Mouse (Mus musculus) kidney, postnatal 14 days (tissue): ENCODE measurements around the gene Cdr2l.
"Not testable (repeated sequence)": the region's sequence is repeated elsewhere in the genome, so short reads cannot be mapped to it uniquely, and the experiment has no call there.

Experiments
- DNase-seq: peaks from one replicate; pipeline ENCODE4 v3.0.0; 2022; ENCODE audit warnings: mixed read lengths

Cdr2l gene

GRCm38 (mm10) chr11:115372015-115372414 is 9.7 kb upstream of the Cdr2l start:
- DNase-seq: no peak

- no peak for DNase-seq
Measured at GRCm38 (mm10) chr11:115372737-115373136, 9.0 kb upstream of the Cdr2l start.

DNA sequence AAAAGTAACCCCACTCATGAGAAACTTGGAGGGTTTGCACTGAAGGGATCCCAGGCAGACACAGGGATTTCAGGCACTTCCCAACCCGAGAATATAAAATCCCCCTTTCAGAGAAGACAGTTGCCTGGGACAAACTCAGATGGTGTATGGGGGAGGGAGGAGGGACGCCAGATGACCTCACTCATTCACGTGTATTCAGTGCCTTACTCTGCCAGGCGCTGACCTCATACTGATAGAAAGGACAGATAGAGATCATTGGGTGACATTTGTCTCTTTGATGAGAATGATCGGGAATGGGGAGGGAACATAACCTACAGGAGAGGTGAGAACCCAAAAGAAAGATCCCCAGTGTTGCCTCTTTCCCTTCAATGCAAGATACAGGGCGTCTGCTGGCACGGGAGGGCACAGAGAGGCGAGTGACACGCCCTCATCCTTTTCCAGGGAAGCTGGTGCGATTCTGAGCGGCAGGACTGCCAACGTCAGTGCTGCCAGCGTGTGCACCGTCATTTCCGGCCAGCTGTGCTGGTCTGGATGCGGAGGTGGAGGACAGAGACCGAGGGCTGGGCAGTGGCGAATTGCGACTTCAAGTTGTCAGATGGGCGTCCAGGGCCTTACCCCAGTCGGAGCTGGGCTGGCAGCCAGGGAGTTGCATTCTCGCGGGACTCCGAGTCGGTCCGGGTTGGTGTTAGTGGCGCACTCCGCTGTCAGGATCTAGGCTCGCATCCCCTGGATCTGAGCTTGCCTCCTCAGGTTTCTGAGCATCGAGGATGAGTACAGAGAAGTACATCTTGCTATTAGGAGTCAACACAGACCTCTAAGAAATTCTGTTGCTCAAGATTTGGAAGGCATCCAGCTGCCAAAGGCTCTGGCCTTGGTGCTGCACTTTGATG is 7.7 kb upstream of the Cdr2l start:
- DNase-seq: peak; percentile 70

DNA sequence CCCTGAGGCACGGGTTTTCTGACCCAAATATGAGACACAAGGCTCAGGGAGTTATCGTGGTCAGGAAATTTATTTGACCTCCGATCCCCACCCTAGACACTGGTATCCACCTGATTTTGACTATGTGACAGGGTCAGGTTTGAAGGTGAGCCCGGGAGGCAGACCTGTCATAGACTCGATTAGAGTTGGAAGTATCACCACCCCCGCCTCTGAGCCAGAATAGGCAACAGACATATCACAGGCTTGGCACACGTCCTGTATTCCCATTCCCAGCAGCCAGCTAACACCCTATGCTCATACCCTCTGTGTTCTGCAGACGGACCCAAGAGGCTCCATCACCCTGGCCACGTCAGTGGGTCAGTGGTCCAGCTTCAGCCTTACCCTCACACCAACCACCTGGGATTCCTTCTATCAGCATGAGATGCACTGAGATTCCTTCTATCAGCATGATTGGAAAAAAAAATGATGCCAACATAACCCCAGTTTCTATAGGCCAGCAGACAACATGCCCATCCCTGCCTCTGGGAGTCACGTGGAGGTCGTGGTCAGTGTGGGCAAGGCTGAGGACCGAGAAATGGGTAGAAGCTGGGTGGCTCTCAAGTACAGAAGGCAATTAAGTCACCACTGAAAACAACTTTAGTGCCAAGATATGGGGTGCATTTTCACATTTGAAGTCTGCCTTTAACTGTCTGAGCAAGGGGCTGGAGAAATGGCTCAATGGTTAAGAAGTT is 6.9 kb upstream of the Cdr2l start:
- no peak for DNase-seq

- DNase-seq: no peak
Measured at GRCm38 (mm10) chr11:115376722-115377121, 5.0 kb upstream of the Cdr2l start.

DNA sequence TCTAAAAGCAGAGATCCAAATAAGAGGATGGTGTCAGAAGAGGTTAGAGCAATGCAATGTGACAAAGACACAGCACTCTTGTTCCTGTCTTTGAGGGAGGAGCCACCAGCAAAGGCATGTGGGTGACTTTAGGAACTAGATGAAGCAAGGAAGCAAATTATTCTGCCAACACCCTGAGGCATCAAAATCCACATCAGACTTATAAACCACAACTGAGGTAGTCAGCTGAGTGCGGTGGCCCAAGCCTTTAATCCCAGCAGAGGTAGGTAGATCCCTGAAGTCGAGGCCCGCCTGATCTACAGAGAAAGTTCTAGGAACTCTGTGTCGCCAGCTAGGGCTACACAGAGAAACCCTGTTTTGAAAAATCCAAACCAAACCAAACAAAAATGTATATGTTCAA is 4.5 kb upstream of the Cdr2l start:
- DNase-seq: no peak

GRCm38 (mm10) chr11:115377854-115378253 is 3.9 kb upstream of the Cdr2l start:
- no peak for DNase-seq

- DNase-seq: no peak
Measured at GRCm38 (mm10) chr11:115381276-115381675, 440 bp upstream of the Cdr2l start.

DNA sequence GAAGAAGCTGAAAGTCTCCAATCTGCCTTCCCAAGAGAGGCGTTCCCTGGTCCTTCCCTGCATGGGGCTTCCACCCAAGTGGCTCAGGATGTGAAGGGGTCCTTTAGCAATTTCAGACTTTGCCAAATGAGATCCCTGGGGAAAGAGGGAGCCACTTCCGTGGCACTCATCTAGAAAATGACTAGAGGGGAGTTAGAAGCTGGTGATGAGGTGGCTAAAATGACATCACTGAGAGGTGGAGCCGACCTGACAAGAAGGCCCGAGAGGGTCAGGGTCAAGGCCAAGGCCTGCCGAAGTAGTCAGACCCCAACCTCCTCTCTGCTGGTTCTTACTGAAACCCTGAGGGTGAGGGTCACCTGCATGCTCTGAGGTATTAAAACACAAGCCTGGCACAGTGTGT is 1.2 kb downstream of the Cdr2l start:
- no peak for DNase-seq

DNA sequence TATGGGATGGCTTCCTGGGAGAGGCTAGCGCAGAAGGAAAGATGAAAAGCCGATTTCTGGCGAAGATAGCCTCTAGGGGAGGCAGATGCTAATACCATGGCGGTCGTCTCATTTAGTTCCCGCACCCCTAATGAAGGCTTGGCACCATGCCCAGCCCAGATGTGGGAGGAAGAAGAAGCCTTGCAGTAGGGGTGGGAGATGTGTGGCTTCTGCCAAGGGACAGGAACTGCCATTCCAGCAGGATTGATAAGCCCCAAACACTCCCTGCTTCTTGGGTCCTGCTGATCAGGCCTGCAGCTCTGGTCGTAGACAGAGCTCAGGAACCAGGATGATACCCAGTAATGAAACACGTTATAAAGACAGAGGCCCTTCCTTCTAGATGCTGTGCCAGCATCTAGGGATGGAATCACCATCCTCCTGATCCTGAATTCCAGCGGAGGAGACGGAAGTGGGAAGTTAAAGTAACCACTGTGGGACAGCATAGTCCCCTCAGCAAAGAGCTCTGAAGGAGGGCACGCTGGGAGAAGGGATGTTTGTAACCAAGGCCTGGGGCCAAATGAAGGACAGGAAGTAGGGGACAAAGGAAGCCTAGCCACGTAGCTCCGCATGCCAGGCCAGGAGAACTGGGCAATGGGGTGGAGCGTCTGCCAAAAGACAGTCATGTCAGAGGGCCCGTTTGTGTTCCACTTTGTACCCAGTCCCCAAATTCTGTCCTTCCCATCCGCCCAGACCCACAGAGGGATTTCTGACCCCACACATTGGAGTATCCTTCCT is 2.2 kb downstream of the Cdr2l start:
- DNase-seq: peak; percentile 49

GRCm38 (mm10) chr11:115384587-115384986 is 2.9 kb downstream of the Cdr2l start:
- DNase-seq: peak; percentile 54

DNA sequence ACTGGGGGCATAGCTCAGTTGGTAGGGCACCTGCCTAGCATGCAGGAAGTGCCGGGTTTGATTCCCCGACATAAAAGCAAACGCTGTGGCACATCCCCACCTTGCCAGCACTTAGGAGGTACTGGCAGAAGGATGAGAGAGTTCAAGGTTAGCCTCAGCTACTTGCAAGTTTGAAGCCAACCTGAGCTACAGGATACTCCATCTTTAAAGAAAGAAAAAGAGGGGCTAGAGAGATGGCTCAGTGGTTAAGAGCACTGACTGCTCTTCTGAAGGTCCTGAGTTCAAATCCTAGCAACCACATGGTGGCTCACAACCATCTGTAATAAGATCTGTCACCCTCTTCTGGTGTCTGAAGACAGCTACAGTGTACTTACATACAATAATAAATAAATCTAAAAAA is 5.1 kb downstream of the Cdr2l start:
- DNase-seq: not testable (repeated sequence)

DNA sequence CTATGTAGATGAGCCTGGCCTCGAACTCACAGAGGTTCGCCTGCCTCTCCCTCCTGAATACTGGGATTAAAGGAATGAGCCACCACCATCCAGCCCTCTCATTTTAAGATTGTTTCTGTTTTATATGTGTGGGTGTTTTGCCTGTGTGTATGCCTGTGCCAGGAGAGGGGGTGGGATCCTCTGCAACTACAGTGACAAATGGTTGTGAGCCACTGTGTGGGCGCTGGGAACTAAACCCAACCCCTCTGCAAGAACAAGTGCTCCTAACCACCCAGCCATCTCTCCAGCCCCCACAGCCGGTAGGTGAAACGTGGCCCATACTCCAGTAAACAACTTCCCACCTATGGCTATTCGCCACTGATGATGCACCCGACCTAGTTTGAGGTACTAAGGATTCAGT is 9.6 kb downstream of the Cdr2l start:
- no peak for DNase-seq

- DNase-seq: no peak
Measured at GRCm38 (mm10) chr11:115393721-115394325, 12.1 kb downstream of the Cdr2l start.

GRCm38 (mm10) chr11:115398085-115398484 is 16.4 kb downstream of the Cdr2l start:
- no peak for DNase-seq

- no peak for DNase-seq
Measured at GRCm38 (mm10) chr11:115400126-115400525, 18.4 kb downstream of the Cdr2l start.

- DNase-seq: no peak
Measured at GRCm38 (mm10) chr11:115400630-115401391, 19.1 kb downstream of the Cdr2l start.

GRCm38 (mm10) chr11:115403338-115404124 is 21.8 kb downstream of the Cdr2l start, which contains the start of gene Mrpl58:
Gene Mrpl58, plus strand, starts transcription at chr11:115403752.
- peak; percentile 91 for DNase-seq

GRCm38 (mm10) chr11:115405723-115406122 is 24.0 kb downstream of the Cdr2l start:
- DNase-seq: no peak

- DNase-seq: no peak
Measured at GRCm38 (mm10) chr11:115406858-115407401, 25.2 kb downstream of the Cdr2l start.
